Mouse (Mus musculus) WW6 (cell line): ENCODE data around the gene Snx32.
"Not testable (repeated sequence)": the region's sequence is repeated elsewhere in the genome, so short reads cannot be mapped to it uniquely, and the experiment has no call there.

Experiments used
- DNase-seq: peaks from one replicate; pipeline ENCODE4 v3.0.0-alpha.2; 2013; ENCODE audit warnings: low read depth, low spot score

Snx32 gene

DNA sequence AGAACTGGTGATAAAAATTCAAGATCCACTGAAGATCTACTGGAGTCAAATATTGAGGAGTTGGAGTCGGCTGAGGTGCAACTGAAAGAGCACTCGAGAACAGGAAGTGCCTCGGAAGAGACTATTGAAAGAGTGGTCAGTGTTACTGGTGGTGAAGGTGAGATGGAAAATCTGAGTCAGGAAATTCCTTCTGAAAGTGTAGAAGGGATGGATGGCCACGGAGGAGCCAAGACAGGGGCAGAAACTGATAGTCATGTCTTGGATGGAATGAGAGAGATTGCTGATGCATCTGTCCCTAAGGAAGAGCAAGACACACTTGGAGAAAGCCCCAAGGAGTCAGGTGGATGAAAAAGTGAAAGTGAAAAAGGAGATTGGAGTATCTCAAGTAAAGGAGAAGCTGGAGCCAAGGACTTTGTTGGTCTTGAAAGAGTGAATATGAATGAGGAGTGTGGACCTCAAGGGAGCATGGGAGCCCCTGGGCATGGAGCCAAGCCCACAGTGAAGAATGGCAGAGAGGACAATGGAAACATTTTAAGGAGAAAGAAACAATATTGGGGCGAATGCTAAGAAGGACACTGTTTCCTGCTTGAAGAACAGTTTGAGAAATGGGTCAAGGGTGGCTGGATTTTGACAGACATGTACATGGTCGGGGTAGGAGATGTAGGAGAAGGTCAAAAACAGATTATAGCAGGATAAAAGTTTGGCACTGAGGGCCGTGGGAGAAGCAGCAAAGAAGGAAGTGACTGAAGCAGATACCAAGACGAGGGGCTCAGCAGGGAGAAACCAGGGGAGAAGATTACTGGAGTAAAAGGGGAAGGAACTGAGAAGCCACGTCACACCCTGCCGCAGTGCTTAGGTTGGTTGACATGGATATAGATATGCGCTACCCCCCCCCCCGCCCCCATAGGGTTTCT is 2.0 kb upstream of the Snx32 start:
- DNase-seq = no peak

DNA sequence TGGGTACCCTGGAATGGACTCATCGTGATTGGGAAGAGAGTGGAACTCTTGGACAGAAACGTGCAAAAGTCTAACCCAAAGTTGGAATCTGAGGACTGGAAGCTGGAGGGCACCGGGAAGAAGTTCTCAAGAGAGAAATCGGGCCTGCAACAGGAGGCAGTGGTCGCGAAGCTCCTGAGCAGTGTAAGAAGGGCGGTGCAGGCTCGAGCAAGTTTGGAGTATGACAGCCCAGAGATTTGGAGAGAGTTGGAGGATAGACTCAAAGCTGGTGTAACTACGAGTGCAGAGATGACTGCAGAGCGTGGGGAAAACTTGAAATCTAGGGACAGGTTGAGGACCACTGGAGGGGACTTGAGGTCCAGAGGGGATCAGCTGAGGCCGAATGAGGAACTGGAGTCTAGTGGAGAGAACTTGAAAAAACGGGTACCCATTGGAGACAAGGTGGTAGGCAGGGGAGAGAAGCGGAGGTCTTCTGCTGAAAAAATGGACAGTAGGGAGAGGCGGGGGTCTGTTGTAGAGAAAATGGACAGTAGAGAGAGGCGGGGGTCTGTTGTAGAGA is 815 bp upstream of the Snx32 start:
- DNase-seq = no peak

- DNase-seq = no peak
Observed at GRCm38 (mm10) chr19:5503687-5504086, 6.7 kb downstream of the Snx32 start, which contains the start of gene 1700020D05Rik. TSS of gene 1700020D05Rik (minus strand) at chr19:5503787.

- DNase-seq = no peak
Observed at GRCm38 (mm10) chr19:5500330-5500875, 9.9 kb downstream of the Snx32 start.

GRCm38 (mm10) chr19:5496052-5496370 is 14.3 kb downstream of the Snx32 start:
- no peak for DNase-seq

DNA sequence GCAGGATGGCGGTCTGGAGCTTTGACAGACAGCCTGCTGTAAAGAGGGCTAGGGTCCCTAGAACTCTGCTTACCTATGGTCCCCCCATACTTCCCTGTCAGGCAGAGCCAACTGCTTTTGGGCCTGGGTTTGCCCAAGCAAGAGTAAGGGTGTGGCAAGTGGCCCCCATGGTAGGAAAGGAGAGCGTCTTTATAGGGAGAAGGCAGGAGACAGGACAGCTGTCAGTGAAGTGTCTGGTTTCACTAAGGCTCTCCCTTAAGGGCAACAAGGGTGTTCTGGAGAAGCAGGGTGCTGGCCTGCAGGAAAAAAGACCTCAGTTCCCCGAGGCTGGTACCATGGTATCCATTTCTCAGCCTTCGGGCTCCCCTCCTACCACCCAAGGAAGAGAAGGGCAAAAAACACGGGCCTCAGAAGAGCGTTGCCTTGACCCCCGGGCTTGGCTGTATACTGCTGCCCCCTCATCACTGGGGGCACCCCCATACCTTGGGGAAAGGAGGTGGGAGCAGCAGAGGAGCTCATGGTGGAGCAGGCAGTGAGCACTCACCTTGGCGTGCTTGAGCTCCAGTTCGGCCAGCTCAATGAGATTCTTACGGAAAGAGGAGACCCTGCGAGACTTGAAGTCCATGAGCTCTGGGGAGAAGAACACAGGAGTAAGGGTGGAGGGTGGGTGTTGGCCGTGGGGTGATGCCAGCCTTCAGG is 14.8 kb downstream of the Snx32 start:
- DNase-seq = no peak

DNA sequence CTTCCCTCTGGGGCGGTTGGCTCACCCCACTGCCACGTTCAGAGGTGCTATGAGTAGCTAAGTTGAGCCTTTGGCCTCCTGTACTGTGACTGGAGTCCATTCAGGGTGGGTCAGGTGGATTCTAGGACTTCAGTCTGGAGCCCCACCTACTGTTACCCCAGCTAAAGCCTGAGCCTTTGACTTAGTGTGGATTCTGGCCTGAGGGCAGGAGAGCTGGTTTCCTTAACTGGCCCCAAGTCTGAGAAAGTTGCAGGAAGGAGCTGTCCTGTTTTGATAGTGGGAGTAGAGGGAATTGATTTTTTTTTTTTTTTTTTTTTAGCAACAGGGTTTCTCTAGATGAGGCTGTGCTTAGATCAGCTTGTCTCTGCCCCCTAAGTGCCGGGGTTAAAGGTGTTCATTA is 16.0 kb downstream of the Snx32 start:
- DNase-seq = no peak

- DNase-seq = not testable (repeated sequence)
Observed at GRCm38 (mm10) chr19:5493301-5493721, 17.0 kb downstream of the Snx32 start.

- DNase-seq = no peak
Observed at GRCm38 (mm10) chr19:5492641-5493040, 17.7 kb downstream of the Snx32 start.

DNA sequence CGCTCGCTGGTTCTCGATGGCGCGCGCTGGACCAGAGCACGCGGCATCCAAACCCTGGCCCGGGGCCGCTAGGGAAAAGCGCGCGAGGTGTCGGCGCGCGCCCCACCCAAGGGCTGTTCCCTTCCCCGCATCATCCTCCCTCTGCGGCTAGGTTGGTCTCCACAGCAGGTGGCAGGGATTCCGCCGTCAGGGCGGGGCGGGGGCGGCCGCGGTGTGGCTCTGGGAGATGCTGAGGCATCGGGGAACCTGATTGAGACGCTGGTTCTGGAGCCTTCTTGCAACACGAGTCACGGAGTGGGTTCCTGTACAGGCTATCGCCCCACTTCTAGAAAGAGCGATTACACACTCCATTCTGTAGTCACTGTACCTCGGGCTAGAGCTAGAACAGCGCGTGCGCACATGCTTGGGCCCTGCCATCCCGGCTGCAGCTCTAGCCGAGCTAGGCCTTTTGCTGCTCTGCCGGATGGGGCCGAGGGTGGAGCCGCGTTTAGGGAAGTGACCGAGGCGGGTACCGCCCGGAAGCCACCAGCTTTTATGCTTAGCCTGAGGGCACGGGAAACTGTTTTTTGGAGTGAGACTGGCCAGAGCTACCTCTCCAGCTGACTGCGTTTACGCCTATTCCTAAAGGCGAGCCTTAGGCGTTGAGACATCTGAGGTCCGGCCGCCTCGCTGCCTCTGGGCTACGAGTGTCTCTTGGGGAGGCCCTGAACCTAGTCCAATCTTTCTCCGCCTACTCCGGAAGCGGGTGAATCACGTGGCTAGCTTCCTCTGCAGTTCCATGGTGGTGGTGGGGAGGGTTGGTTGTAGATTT is 19.2 kb downstream of the Snx32 start:
- DNase-seq = no peak

- peak; percentile 89 for DNase-seq
Observed at GRCm38 (mm10) chr19:5490313-5490897, 19.9 kb downstream of the Snx32 start, which contains the start of gene Cfl1. TSS of gene Cfl1 (plus strand) at chr19:5490455.

- not testable (repeated sequence) for DNase-seq
Observed at GRCm38 (mm10) chr19:5489721-5490120, 20.6 kb downstream of the Snx32 start.

DNA sequence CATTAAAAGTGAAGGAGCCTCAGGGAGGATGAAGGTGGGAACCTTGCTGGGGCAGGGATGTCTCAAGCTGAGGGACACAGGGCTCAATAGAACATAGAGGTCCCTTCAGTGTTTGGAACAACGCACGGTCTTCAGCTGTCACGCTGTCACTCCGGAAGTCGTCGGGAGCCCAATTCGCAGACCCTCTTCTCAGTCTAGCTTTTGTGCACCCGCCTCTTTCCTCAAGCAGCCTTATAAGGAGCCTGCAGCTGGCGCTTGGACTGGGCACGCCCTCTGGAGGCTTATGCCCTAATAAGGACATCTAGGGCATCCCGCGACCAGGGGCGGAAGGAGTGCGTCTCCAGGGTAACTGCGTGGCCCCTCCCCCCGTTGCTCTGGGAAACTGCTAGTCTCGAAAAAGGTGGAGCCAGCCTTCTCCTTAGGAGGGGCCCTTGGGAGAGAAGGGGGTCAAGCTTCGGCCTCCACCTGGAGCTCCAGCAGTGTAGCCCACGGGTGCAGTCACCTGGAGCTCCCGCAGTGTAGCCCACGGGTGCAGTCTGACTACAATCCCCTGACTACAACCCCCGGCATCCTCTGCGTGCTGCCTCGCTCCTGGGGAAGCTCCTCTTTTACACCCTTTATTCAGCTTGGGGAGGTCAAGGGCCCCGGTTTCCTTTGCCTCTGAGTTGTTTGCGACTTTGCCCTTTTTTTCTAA is 21.3 kb downstream of the Snx32 start:
- peak; percentile 92 for DNase-seq

- DNase-seq = peak; percentile 81
Observed at GRCm38 (mm10) chr19:5487768-5488550, 22.4 kb downstream of the Snx32 start, which contains the start of gene Mus81. TSS of gene Mus81 (minus strand) at chr19:5488402.

DNA sequence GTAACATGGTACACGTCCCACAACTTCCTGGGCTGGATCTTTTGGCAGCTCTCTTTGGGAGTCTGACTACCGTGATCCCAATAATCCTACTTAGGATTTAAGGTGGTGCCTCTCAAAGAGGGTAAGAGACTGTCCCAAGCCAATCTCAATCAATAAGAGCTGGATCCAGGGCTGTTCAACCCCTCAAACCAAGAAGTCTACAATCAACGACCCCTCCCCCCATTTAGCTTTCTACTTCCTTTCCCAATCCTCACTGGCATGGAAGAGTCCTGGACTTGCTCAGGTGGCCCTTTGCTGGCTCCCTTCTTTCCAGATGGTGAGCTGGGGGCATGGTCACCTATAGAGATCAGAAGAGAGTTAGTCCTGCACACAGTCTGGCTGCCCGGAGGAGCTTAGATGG is 23.6 kb downstream of the Snx32 start:
- DNase-seq = no peak

GRCm38 (mm10) chr19:5486286-5486685 is 24.1 kb downstream of the Snx32 start:
- DNase-seq = no peak

GRCm38 (mm10) chr19:5485821-5486220 is 24.5 kb downstream of the Snx32 start:
- DNase-seq = no peak

- no peak for DNase-seq
Observed at GRCm38 (mm10) chr19:5485371-5485770, 25.0 kb downstream of the Snx32 start.

DNA sequence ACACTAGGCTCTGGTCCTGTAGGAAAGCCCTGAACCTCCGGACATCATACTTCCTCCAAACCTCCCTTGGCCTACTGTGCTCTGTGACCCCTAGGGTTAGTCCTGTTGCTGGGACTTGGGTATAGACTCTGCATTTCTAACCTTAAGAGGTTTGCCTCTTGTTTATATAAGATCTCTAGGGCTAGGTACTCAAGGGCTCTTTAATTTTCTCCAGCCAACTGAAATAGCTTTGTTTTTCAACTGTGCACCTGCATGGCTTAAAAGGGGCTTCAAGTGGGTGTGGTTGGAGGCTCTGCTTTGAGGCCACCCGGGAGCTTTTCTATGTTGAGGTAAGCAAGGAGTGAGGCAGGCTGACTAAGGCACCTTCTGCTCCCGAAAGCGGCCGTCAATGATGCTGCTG is 25.8 kb downstream of the Snx32 start:
- no peak for DNase-seq
